Mouse (Mus musculus) midbrain, postnatal 0 days (tissue): ENCODE data around the gene Ly6g5b. TPM values are rescaled to one million over a fixed set of nuclear protein-coding genes. Genes with fewer than 3 reads are reported as not detected.

Experiments used
- ATAC-seq: fragments of 200-750 bp; cut with Nextera tagmentation; 2 replicates; pipeline ENCODE4 v1.8.0; 2017; ENCODE audit warnings: moderate number of reproducible peaks, mild to moderate bottlenecking, moderate TSS enrichment, moderate library complexity; ENCODE audit not compliant: low FRiP score
- DNase-seq: peaks from one replicate; pipeline ENCODE4 v3.0.0-alpha.2; 2015; ENCODE audit warnings: low spot score
- H3K27ac ChIP-seq: fragments of 300-500 bp; sonication (generic); 2 replicates; pipeline ENCODE4 v1.5.1; 2014; ENCODE audit warnings: low read depth, mild to moderate bottlenecking, low read length, mixed read lengths
- H3K27me3 ChIP-seq: fragments of 300-500 bp; sonication (generic); 2 replicates; pipeline ENCODE4 v1.6.1; 2014; ENCODE audit warnings: low read length, control low read depth, mixed read lengths; ENCODE audit not compliant: insufficient read depth
- H3K36me3 ChIP-seq: fragments of 300-500 bp; sonication (generic); 2 replicates; pipeline ENCODE4 v1.6.1; 2014; ENCODE audit warnings: low read length, control low read depth, mixed read lengths; ENCODE audit not compliant: insufficient read depth
- H3K4me1 ChIP-seq: fragments of 300-500 bp; sonication (generic); 2 replicates; pipeline ENCODE4 v1.6.1; 2014; ENCODE audit warnings: mild to moderate bottlenecking, control low read depth, antibody characterized with exemption, low read length, mixed read lengths; ENCODE audit not compliant: insufficient read depth
- H3K4me2 ChIP-seq: fragments of 300-500 bp; sonication (generic); 2 replicates; pipeline ENCODE4 v1.6.1; 2014; ENCODE audit warnings: low read depth, mild to moderate bottlenecking, low read length, mixed read lengths; ENCODE audit not compliant: poor library complexity, severe bottlenecking
- H3K4me3 ChIP-seq: fragments of 300-500 bp; sonication (generic); 2 replicates; pipeline ENCODE4 v1.5.1; 2014; ENCODE audit warnings: low read depth, mild to moderate bottlenecking, low read length, moderate library complexity
- H3K9ac ChIP-seq: fragments of 300-500 bp; sonication (generic); replicated peaks from 2 replicates; pipeline ENCODE4 v1.6.1; 2014; ENCODE audit warnings: mild to moderate bottlenecking, low read length, moderate library complexity, mixed read lengths; ENCODE audit not compliant: poor library complexity, severe bottlenecking
- H3K9me3 ChIP-seq: fragments of 300-500 bp; sonication (generic); 2 replicates; pipeline ENCODE4 v1.6.1; 2016; ENCODE audit warnings: low read length, control low read depth
- CTCF ChIP-seq: IDR thresholded peaks from 2 replicates; pipeline ENCODE4 v1.5.1; 2016; ENCODE audit warnings: antibody characterized with exemption, mild to moderate bottlenecking
- WGBS: fragments of 180-500 bp; shearing (Covaris S2); extraction: QIAGEN DNeasy Blood & Tissue Kit; methylation state at CpG from one replicate; pipeline ENCODE4 v1.1.7; 2014; 5-methylcytosine and 5-hydroxymethylcytosine counted together
- polyA plus RNA-seq: library from polyadenylated mRNA; unstranded; fragments of >200 nt; fragmentation: Nextera tagmentation; extraction: Ambion mirVana; gene quantifications from 2 replicates; pipeline ENCODE4 v1.2.1, GENCODE M21; 2015
- total RNA-seq: library from RNA; depleted of rRNA; stranded (reverse); fragments of >200 nt; gene quantifications from 2 replicates; pipeline ENCODE4 v1.2.3, GENCODE M21; 2014

Gene Ly6g5b
- total and polyA plus RNA-seq, 2 experiments from 2014 or later = 0.99 to 1.8 TPM

- no peak for DNase-seq
- H3K4me2 ChIP-seq = no peak overlapping the region
These were observed 46.2 kb upstream of the Ly6g5b start for GRCm38 (mm10) chr17:35161421-35161820.

GRCm38 (mm10) chr17:35159638-35160037 lies 44.4 kb upstream of the Ly6g5b start:
- ATAC-seq = no peak
- WGBS = 82% methylated on average over 7 of the region's 7 CpGs
- no peak for TF ChIP-seq CTCF

More at GRCm38 (mm10) chr17:35161421-35161820, 46.2 kb upstream of the Ly6g5b start:
- no peak overlapping the region; the same call in 1 of the 2 replicates for H3K4me3 ChIP-seq
- 80% methylated on average over 11 of the region's 11 CpGs for WGBS
- no peaks in the 10 kb centered on the region for H3K27me3 ChIP-seq
- H3K36me3 ChIP-seq = peaks cover 58% of the 10 kb centered on the region
- H3K9ac ChIP-seq = no peak overlapping the region
- ATAC-seq = no peak
- no peaks in the 10 kb centered on the region for H3K9me3 ChIP-seq
- no peak for TF ChIP-seq CTCF
- H3K27ac ChIP-seq = no peak overlapping the region
- peaks cover 10% of the 10 kb centered on the region; the same call in 1 of the 2 replicates for H3K4me1 ChIP-seq

DNA sequence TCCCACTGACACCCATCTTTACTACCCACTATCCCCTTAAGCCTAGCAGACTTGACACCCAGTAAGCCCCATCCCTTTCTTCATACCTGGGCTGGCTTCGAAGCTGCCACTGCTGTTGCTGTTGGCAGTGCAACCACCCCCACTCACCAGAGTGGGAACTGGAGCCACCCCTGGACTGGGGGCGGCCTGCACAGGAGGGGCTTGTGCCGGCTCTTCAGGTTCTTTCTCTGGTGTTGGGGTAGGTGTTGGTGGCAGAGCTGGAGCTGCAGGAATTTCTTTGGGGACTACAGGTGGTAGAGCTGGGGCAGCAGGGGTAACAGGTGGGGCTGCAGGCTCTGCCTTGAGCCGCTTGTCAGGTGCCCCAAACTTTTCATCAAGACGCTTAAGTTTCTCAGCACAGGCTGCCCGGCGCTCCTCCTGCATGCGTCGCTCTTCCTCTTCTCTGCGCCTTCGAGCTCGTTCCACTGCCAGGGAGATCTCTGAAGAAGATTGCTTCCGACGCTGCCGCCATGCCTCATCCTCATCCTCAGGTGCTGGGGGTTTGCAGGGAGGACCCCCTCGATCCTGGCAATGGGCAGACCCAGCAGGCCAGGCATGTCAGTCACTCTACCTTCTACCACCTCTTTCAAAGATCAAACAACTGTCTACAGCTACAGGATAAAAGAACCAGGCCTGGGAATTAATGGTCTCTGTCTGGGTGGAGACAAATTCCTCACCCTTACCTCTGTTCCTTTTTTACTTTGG lies 43.8 kb upstream of the Ly6g5b start:
- no peak for TF ChIP-seq CTCF
- H3K27ac ChIP-seq = no peak overlapping the region
- H3K4me2 ChIP-seq = no peak overlapping the region
- H3K4me3 ChIP-seq = no peak overlapping the region
- ATAC-seq (no peak), DNase-seq (no peak)
- peaks cover 8% of the 10 kb centered on the region; the same call in 1 of the 2 replicates for H3K4me1 ChIP-seq
- no peaks in the 10 kb centered on the region for H3K9me3 ChIP-seq
- H3K36me3 ChIP-seq = peaks cover 81% of the 10 kb centered on the region
- no peaks in the 10 kb centered on the region for H3K27me3 ChIP-seq
- H3K9ac ChIP-seq = no peak overlapping the region
- WGBS = 95% methylated on average over 16 of the region's 16 CpGs

More at GRCm38 (mm10) chr17:35159638-35160037, 44.4 kb upstream of the Ly6g5b start:
- DNase-seq = no peak
- H3K36me3 ChIP-seq = peaks cover 75% of the 10 kb centered on the region
- H3K9ac ChIP-seq = no peak overlapping the region
- no peaks in the 10 kb centered on the region for H3K27me3 ChIP-seq
- H3K4me3 ChIP-seq = no peak overlapping the region
- H3K9me3 ChIP-seq = no peaks in the 10 kb centered on the region
- H3K4me2 ChIP-seq = no peak overlapping the region
- peaks cover 8% of the 10 kb centered on the region; the same call in 1 of the 2 replicates for H3K4me1 ChIP-seq
- no peak overlapping the region for H3K27ac ChIP-seq

DNA sequence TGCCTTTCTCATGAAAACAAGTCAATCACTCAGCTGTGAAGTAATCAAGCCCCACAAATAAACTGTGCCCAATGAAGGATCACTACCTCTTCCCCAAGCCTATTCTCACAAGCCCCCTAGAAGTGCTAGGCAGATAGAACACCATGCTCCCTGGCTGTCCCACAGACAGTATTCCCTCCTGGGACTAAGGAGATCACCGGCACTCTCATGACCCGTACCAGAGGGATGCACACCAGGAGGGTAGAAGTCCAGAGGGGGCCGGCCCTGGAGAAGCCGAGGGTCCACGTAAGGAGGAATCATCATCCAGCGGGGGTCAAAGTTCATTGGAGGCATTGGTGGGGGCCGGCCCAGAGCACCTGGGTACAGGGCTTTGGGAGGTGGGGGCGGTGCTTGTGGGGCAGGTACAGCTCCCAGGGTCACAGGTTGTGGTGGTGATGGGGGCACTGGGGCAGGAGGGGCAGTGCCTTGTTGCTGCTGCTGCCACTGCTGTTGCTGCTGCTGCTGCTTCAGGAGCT lies 42.5 kb upstream of the Ly6g5b start:
- WGBS = 91% methylated on average over 8 of the region's 8 CpGs
- Histone ChIP-seq H3K9ac (no peak overlapping the region), H3K9me3 (no peaks in the 10 kb centered on the region), H3K4me3 (no peak overlapping the region), H3K27ac (no peak overlapping the region), H3K27me3 (no peaks in the 10 kb centered on the region), H3K4me1 (peaks cover 5% of the 10 kb centered on the region; the same call in 1 of the 2 replicates), H3K4me2 (no peak overlapping the region), H3K36me3 (peaks cover 94% of the 10 kb centered on the region)
- DNase-seq (no peak), ATAC-seq (no peak)
- no peak for TF ChIP-seq CTCF

- Histone ChIP-seq H3K9ac (no peak overlapping the region), H3K4me3 (no peak overlapping the region), H3K9me3 (no peaks in the 10 kb centered on the region), H3K4me2 (no peak overlapping the region), H3K27ac (no peak overlapping the region), H3K36me3 (peaks cover 99% of the 10 kb centered on the region), H3K4me1 (peaks cover 3% of the 10 kb centered on the region; the same call in 1 of the 2 replicates), H3K27me3 (no peaks in the 10 kb centered on the region)
- no peak for TF ChIP-seq CTCF
- ATAC-seq (no peak), DNase-seq (no peak)
- WGBS = 94% methylated on average over 8 of the region's 8 CpGs
These were observed 42.0 kb upstream of the Ly6g5b start for GRCm38 (mm10) chr17:35157254-35157653.
